Mouse (Mus musculus): Measurements from ENCODE around the gene Trip6.
"Not testable (repeated sequence)": the region's sequence is repeated elsewhere in the genome, so short reads cannot be mapped to it uniquely, and the experiment has no call there.

- not testable (repeated sequence) for TF ChIP-seq CTCF (IDR thresholded peaks at IDR 0.05; ENCODE audit: low read depth); EP300 (optimal IDR thresholded peaks at IDR 0.05)
Measured at GRCm38 (mm10) chr5:137284411-137284810, 29.8 kb downstream of the Trip6 start.

All from stomach, postnatal 0 days (tissue).